Mouse (Mus musculus): Measurements from ENCODE around the gene Phldb2.

The Phldb2 gene

DNA sequence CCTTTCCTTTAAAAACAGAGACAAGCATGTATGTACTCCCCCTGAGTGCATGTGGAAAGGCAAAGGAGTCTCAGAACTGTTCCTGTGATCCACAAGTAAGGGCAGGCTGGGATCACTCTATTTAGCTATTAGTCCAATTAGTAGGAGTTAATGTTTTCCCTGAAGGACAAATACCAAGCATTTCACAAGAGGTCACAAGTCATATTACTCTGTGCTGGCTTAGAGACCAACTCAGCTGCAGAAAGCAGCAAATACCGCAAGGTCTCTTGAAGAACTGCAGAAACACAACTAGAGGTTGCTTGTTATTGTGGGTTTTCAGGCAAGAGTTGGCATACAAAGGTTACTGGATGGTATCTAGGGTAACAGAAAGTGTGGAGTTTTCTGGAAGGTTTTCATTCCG lies 59.6 kb downstream of the Phldb2 start:
- no peak for DNase-seq (ENCODE audit: low spot score in 2 of 2)

DNA sequence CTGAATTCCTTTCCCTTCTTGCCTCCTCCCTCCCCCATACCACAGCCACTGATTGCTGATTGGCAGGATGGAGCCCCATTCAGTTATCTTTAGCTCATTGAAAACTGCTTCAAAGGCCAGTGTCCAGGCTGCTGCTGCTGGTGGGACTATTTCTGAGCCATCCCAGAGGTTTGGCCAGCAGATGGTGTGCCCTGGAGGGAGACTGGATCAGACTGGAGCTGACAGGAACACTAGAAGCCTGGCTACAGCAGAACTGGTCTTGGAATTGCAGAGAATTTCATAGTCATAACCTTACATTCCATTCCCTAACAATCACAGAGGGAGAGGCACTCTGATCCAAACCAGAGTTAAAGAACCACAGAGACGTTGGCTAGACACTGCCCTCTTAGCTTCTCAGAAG lies 60.5 kb downstream of the Phldb2 start:
- DNase-seq (ENCODE audit: low spot score in 2 of 2) = no peak

DNA sequence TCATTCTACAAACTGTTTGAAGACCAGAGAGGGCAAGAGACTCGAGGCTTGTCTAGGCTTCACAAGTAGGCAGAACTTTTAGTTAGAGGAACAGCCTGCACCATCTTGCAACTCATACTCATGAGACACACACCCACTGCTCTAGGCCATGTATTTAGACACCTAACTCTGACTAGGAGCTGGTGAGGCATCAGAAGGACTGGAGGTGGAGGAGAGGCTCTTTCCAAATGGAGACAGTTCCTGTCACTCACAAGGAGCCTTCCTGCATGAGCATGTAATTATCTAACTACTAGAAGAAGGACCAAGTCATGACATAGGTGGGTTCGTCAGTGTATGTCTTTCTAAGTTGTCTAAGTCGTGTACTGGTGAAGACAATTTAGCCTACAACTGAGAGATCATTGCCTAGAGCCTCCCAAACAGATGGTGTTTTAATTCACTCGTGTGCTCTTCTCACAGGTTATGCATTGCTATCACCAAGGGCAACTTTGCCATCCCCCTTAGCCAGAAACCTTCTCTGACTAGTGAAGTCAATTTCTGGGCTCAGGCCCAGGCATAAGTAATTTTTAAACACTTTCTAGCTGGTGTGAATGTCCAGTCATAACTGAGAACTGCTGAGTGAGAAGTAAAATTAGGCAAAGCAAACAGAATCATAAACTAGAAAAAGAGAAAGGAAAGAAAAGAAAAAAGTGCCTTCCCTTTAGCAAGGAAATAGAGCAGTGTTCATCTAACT lies 62.8 kb downstream of the Phldb2 start:
- DNase-seq (ENCODE audit: low spot score in 2 of 2) = no peak

DNA sequence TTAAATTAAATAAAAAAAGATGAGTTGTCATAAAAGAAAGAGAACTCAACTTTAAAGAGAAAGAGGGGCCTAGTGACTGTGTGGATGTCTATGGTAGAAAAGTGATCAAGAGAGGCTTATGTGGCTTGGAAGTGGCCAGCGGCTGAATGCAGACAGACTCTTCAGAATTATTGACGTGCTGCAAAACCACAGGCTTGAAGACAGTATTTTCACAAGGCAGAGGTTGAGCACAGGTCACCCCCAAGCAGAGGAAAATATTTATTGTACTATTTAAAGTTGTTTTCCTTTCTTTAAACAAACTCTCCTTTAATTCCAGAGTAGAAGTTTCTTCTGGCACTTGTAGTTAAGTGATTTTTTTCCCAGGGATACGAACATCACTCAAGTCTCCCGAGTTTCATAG lies 63.8 kb downstream of the Phldb2 start:
- DNase-seq (ENCODE audit: low spot score in 2 of 2) = no peak

DNA sequence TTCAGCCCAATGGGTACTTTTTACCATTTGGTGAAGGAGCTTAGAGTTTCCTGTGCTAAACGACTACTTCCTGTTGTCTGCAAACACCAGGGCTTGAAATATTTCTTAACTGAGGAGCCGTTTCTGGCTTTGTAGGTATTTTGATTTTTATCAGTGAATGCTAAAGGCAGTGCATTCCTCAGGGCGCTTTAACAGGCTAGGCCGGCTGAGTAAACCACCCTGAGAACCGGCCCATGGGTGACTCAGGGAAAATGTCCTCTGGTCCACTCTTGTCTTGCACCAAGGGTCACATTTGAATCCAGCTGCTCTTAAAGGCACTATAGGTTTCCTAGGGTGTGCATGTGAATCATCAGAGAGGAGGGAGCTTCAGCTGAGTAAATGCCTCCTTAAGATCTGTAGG lies 66.8 kb downstream of the Phldb2 start:
- DNase-seq (ENCODE audit: low spot score in 2 of 2) = no peak

DNA sequence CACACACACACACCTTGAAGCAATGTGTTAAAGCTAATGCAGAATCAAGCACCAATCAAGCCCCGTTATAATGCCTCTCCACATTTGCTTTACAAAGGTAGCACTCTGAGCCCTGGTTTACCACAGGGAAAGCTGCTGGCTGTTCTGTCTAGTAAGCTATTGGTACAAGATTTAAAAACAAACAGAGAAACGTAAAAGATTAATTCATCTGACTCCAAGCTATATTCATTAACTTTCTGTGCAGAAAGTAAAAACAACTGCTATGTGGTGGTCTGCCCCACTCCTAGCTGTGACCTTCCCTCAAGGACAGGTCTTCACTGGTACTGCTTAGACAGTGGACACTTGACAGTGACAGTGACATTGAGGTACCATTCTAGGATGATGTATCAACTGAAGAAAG lies 69.2 kb downstream of the Phldb2 start:
- DNase-seq (ENCODE audit: low spot score in 2 of 2) = no peak

DNA sequence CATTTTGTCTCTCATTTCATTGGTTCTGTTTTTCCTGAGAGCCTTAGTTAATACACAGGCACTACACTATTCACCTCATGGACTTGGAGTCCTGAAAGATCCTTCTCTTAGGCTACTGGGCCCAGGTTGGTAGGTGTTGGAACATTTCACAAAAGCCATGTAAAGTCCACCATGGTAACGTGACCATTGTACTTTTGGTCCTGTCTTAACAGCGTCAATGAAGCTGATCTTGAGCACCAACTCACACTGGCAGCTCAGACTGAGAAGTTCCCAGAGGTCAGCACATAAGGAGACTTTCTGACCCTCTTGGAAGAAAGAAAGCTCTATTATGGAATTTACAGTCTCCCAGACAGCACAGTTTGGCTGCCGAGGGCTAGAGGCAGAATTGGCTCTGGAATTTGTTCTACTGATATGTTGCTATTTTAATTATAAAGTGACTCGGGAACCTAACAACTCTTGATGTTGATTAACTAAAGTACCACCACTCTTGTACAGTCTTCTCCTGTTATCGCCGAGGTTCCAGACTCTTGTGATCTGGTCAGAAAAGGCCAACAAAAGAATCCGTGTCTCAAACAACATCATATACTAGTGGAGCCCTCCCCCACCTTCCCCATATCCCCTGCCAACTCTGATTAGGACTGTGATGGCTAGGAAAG lies 72.1 kb downstream of the Phldb2 start:
- no peak for DNase-seq (ENCODE audit: low spot score in 2 of 2)

DNA sequence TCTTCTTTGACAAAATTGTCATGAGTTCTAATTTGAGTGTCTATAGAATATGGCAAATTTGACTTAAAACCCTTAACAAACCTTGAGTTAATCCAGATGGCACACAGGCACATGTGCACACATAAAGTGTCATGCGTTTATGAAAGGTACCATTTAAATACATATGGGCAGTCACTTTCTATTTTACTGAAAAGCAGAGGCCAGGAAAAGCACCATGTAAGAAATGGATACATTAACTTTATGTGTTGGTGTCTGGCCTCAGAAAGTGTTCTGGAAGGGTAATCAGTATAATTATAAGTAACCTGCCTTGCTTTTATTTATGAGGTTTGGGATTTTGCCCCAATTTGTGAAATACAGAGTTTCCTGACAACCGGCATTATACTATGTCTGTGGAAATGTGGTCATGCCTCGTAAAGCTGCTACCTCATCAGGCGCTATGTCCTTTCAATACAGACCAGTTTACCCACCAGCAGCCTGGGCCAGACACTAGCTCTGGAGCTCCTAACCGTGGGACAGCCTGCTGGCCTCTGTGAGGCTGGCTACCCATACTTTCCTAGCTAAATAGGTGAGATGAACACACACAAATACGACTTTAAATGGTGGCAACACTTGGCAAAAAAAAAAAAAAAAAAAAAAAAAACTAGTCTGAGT lies 73.2 kb downstream of the Phldb2 start:
- no peak for DNase-seq (ENCODE audit: low spot score in 2 of 2)

DNA sequence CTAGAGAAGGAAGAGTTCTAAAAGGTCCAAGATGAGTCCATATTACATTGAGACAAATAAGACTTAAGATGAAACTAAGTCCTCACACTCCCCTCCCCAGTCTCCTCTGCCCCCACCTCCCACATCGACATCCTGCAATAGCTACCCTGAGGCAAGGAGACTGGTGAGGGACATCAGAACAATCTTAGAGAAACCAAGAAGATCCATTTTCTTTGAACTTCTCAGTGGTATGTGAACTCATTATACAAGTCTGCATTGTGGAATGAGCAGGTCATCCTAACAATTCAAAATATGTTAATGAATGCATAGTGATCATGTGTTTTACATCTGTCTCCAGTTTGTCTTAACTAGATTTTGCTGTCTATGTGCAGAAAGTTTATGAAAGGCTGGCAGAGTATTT lies 75.7 kb downstream of the Phldb2 start:
- DNase-seq (ENCODE audit: low spot score in 2 of 2) = no peak

DNA sequence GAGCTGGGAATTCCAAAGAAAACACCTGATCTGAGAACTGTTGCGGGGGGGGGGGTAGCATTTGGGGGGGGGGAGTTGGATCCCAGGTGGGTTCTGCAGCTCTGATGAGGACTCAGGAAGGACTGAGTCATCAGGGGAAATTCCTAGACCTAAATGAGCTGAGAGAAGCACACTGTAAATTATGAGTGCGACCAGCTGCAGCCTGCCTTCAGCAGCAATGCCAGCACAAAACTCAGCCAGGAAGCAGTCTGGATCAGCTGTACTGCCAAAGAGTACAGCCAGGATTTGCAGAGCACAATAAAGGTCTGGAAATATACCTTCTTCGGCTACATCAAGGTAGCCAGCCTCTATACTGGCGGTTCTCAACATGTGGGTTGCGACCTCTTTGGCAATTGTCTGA lies 76.2 kb downstream of the Phldb2 start:
- DNase-seq (ENCODE audit: low spot score in 2 of 2) = no peak

DNA sequence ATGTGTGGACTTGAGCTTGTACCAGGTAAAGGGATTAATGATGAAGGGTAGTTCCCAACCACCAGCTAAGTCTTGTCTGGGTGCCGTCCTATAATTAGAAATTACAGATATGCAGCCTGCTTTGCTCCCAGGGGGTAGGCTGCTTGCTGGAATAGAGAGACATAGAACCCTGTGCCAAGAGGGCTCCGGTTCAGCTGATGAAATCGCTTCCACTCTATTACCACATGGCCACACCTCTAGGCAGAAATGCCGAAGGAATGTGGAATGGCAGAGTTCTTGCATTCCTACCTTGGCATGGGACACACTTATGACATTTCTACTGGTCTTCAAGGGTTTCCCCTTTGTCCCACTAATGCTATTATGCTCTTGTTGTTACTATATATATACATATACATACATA lies 80.0 kb downstream of the Phldb2 start:
- no peak for DNase-seq (ENCODE audit: low spot score in 2 of 2)

DNA sequence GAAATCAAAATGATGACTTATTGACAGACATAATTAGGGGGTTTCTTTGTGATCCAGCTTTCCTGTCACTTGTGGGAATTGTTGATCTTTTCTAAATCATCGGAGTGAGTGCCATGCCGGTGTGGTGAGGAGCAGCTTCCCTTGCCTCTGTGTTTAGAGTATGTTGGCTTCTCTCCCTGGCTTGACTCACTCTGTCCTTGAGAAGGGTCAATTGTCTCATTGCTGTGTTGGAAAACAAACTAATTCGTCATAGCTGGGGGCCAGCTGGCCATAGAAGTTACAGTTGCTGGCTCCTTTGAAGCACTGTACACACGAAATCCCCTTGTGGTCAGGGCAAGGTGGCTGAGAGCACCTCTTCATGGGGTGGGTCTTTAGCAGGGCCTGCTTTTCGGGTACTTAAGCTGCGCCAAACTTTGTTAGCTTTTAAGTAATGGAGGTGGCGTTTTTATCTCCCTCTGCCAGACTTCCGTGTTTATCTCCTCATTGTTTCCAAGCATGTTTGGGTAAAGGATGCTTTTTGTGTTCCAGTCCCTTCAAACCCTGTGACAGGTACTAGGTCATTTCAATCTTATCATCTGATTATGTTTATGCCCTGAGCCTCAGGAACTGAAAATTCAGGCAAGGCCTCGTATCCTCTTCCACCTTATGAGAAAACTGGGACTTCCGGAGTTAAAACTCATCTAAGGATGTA lies 82.0 kb downstream of the Phldb2 start:
- DNase-seq (ENCODE audit: low spot score in 2 of 2) = no peak

DNA sequence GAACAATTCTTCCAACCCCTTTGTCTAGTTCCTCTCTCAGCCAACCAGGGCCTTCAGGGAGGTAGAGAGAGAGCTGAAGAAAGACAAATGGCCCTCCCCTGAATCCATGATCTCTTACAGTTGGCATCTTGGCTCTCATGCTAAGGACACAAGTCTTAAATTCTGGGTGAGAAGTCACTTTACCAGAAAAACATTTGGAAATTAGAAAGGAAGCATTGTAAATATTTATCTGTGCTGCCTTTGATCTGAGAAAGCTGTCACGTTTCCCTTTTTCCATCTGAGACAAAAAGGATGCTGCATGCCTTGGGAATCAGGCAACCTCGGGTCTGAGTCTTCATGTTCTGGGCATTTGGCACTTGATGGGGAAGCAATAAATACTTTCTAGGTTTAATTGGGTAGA lies 82.7 kb downstream of the Phldb2 start:
- no peak for DNase-seq (ENCODE audit: low spot score in 2 of 2)

DNA sequence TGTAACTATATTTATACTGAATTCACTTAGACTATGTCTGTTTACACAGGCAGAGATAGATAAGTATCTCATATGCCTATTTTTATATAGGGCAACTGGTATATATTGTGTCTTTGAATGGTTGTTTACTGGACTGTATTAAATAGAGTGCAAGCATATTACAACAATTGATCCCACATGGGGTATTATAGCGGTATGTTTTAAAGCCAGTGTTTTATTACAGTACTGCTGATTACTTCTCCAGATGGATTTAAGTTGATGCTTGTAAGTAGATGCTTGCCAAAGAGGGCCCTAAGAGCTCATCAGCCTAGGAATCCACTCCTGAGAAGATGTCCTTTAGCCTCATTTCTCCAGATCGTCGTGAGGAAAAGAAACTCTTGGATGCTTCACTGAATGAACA lies 84.4 kb downstream of the Phldb2 start:
- no peak for DNase-seq (ENCODE audit: low spot score in 2 of 2)

DNA sequence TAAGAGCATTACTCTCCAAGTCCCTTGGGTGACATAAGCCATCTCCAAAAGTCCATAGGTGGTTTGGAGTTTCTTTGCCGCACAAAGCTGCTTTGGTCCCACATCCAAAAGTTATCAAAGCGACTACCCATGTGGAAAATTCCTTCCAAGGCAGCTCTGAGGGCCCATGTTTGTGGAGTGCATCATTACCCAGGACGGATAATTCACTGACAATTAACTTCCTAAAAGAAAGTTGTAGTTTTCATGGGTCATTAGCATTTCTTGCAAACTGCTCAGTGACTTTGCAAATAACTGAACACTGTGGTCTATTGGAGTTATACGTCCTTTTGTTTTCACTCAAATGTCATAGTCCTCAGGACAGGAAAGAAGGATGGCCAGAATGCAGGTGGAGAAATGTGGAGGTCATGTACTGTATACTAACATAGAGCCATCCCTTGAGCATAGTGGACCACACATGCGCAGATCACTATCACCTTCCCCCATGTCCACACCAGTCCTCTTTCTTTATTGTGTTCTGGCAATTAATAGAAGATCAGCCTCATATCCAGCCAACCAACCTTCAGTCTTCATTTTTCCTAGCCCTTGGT lies 96.0 kb downstream of the Phldb2 start:
- no peak for DNase-seq (ENCODE audit: low spot score in 2 of 2)

DNA sequence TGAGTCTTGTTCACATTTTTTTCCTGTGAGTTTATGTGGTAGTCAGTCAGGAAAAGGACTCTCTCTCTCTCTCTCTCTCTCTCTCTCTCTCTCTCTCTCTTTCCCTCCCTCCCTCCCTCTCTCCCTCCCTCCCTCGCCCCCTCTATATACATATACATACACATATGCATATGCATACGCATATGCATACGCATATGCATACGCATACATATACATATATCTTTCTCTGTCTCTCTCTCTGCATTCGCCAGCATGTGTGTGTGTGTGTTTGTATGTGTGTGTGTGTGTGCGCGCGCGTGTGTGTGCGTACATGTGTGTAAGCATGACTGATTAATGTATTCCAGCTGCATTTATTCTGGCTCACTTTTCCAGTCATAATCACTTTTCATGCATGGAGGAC lies 98.9 kb downstream of the Phldb2 start:
- no peak for DNase-seq (ENCODE audit: low spot score in 2 of 2)

DNA sequence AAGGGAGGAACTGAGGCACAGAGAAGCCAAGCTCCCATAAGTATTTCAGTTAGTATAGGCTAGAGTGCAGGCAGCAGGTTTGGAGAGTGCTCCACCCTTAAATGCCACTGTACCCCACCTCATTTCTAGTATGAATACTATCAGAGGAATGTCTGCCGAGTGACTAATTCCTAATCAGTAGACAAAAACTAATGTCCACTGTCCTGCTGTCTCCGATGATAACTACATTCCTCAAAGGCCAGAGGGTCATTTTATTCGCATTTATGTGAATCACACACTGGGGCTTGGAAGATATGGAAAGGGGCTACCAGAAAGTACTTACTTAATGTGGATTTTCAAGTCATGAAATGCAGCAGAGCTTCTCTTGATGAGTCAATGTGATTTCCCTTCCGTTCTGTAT lies 104.4 kb downstream of the Phldb2 start:
- DNase-seq (ENCODE audit: low spot score in 2 of 2) = no peak

DNA sequence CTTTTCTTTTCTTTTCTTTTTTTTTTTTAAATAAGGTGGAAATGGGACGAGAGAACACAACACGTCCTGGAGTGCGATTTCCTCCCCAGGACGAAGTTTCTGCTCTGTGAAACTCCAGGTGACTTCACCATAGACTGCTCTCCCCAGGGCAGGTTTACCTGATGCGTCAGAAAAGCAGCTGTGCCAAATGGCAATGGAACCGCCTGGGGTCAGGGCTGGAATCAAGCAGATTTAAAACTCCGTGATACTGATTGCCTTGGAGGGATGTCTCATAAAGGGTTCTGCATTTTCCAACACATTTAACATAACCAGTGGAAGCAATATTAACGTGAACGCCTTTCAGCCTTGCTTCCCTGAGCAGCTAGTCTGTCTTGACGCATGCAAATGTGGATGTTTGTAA lies 108.5 kb downstream of the Phldb2 start:
- DNase-seq (ENCODE audit: low spot score in 2 of 2) = no peak

DNA sequence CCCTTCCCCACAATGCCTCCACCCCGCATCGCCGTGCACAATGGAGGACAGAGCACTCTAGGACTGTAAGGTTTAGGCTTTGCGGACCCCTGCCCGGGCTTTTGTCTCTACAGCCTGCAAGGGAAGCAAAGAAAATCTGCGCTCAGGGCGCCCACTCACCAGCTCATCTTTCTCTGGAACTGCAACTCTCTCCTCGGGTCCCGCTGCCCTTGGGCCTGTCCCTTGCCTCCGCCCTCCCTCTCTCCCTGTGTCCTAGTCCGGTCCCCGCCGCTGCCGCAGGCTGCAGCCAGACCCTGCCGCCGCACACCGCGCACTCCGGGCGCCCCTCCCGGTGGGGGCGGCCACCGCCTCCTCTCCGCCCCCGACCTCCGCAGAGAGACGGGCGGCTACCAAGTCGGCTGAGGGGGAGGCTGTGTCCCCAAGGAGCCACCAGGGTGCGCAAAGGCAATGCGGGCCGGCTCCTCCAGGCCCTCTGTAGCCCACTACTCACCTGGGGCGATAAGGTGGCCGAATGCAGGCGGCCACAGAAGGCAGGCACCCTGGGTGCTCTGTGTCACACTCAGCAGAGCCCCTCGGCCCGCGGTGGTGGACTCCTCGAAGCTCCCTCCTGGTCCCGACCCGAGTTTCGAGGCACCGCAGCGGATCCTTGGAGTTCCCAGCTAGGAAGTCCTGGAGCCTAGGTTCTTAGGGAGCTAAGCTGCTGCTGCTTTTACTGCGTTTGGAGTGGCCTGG lies 109.2 kb downstream of the Phldb2 start:
- peak; percentile 12 to 48 for DNase-seq (ENCODE audit: low spot score in 2 of 2)

DNA sequence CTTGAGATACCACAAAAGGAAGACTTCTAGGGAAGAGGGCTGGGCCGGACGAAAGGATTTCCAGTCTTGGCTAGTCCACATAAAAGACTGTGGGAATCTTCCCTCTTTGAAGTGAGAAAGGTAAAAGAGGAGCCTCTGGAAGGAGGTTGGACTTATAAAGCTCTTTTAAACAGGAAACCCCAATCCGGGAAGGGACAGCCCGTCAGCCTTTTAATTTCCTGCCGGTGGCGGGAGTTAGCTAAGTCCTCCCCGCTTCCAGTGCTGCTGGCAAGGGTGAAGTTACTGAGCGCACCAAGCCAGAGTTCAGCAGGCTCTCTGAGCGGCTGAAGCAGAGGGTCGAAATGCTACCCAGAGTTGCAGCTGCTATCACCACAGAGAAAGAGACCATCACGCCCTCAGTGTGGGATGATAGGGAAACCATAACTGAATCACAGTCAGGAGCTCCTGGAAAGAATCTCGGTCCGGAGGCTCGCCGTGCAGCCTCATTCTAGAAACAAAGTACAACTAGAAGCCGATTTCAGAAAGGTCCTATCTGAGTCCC lies 110.0 kb downstream of the Phldb2 start:
- no peak for DNase-seq (ENCODE audit: low spot score in 2 of 2)

DNA sequence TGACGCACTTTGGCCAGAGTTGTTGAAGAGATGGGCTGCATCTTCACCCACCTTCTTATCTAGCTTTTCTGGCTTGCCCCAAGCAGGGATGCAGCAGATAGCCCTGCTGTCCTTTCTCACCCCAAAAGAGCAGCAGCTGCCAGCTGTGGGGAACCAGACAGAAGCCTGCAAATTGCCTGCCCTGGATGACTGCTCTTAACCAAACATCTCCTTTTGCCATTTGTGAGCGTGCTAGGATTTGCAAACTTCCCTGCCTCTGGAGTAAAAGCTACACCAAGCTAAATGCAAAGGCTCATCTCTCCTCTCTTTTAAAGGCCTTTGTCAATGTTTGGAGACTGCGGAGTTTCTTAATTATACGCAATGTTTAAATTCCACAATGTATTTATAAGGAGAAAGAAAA lies 111.0 kb downstream of the Phldb2 start:
- DNase-seq (ENCODE audit: low spot score in 2 of 2) = no peak

Measured in thymus, postnatal 10 days (tissue).